Mouse (Mus musculus) layer of hippocampus, postnatal 25 days (tissue): ENCODE measurements around the gene Cfd. TPM values are rescaled to one million over a fixed set of nuclear protein-coding genes. Genes with fewer than 3 reads are reported as not detected.

Experiments
- DNase-seq, 2 experiments: peaks; one replicate each; pipeline ENCODE4 v3.0.0; 2022; ENCODE audit warnings: mixed read lengths in 2 of 2, low spot score in 1 of 2; ENCODE audit errors: extremely low spot score in 1 of 2
- total RNA-seq, 2 experiments: library from RNA; stranded (reverse); gene quantifications; 2 replicates each; pipeline ENCODE4 v1.2.3; 2021

The Cfd gene
- not detected for total RNA-seq

DNA sequence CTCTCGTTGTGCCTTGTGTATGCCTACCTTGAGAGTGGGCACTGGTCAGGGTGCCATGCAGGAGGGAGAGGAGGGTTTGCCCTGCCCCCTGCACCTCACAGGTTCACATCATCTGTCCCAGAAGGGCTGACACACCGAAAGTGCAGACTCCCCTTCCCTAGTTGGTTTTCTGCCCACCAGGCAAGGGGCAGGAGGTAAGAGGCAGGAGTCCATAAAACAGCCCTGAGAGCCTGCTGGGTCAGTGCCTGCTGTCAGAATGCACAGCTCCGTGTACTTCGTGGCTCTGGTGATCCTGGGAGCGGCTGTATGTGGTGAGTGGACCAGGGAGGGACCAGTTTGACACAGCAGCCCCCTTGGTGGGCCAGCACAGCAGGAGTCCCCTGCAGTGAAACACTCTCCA is at the start of gene Cfd:
Cfd (plus strand) TSS at position 184 of the 400 bp plus-strand sequence.
- no peak for DNase-seq

GRCm38 (mm10) chr10:79842322-79842721 is 48.3 kb upstream of the Cfd start:
- no peak for DNase-seq

GRCm38 (mm10) chr10:79843476-79843875 is 47.2 kb upstream of the Cfd start:
- no peak for DNase-seq

DNA sequence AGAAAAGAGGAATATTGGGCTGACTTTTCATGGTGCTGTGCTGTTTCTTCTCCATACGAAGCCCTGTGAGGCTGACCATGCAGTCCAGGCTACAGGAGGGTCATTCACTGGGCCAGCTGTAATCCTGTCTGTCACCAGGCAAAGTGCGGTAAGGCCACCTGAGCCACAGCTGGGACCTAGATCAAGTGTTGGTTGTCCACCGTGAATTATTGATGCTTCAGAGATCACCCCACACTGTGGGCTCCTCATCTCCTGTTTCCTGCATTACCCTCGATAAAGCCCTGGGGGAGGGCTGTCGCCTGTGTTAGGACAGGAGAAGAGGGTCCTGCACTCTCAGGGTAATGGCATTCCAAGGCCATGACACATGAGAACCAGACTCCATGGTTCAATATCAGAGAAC is 44.1 kb upstream of the Cfd start:
- DNase-seq, result no peak

GRCm38 (mm10) chr10:79849941-79850628 is 40.6 kb upstream of the Cfd start:
- DNase-seq, result no peak

GRCm38 (mm10) chr10:79851653-79852052 is 39.0 kb upstream of the Cfd start:
- DNase-seq, result no peak

GRCm38 (mm10) chr10:79852107-79852789 is 38.4 kb upstream of the Cfd start:
- no peak for DNase-seq

GRCm38 (mm10) chr10:79852827-79853226 is 37.8 kb upstream of the Cfd start:
- no peak for DNase-seq

DNA sequence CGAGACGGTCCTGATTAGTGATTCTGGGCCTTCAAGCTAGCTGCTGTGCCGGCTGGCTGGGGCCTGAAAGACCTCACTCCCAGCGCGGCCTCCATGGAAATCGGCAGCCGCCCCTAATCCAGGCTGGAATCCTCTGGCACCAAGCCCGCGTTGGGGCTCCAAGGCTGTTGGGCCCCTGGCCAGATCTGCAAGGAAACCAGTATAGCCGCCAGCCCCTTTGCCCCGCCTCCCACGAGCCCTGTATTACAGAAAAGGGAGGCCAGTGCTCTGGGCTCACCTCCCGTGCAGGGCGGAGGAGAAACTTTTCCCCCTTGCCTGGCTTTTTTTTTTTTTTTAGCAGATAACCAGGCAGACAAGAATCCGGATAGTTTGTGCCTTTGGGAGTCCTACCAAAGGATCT is 37.3 kb upstream of the Cfd start:
- DNase-seq, result peak; percentile 73 to 82

- peak; percentile 91 to 94 for DNase-seq
Observed at GRCm38 (mm10) chr10:79853860-79854795, 36.5 kb upstream of the Cfd start, which contains the start of gene Ptbp1. Ptbp1 (plus strand) TSS chr10:79854427.

DNA sequence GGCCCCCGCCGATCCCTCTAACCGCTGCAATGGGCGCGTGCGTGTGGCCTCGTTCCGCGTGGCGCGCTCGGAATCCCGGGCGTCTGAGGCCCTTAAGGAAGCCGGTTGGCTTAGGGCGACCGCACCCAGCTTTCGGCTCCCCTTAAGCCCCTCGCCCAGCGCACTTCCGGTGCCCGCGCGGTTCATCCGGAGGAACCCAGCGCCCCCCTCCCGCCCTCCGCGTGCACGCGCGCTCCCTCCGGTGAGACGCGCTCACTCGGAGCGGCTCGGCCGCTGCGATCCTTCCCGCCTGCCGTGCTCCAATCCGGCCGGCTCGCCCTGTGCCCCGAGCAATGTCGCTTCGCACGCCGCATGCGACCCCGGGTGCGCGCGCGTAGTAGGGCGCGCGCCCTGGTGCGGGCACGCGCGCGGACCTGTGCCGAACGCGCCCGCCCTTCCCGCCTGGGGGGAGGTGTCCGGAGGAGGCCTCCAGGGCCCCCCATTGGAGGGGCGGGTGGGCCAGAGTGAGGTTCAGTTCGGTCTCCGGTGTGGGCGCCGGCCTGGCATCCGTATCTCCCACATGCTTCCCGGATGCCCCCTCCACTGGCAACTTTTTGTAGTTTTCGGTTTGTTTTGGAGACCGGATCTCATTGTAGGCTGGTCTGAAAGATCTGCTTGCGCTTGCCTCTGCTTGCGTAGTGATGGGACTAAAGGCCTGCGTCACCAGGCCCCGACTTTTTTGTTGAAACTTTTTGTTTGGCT is 35.7 kb upstream of the Cfd start:
- DNase-seq, result no peak

DNA sequence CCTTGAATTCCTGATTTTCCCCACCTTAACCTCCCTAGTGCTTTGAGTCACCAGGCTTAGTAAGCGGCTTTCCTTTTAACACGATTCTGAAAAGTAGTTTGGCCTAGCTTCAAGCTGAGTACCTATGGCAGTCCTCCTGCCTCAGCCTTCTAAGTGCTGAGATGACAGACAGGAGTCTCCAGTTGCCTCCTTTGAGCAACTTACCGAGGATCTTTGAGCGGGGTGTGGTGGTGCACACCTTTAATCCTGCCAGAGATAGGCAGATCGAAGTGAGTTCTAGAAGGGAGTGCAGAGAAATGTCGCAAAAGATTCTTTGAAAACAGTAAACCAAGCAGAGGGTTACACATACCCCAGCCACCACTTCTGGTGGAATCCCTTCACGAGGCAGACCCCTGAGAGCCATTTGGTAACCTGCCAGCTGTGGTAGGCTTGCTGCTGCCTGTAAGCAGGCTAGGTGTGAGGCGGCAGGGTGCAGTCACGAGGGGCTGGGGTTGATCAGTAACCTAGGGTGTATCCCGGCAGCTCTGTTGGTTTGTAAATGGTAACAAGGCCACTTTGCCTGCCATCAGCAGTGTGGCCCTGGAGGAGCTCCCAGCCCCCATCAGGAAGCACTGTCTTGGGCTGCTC is 35.0 kb upstream of the Cfd start:
- DNase-seq, result no peak

DNA sequence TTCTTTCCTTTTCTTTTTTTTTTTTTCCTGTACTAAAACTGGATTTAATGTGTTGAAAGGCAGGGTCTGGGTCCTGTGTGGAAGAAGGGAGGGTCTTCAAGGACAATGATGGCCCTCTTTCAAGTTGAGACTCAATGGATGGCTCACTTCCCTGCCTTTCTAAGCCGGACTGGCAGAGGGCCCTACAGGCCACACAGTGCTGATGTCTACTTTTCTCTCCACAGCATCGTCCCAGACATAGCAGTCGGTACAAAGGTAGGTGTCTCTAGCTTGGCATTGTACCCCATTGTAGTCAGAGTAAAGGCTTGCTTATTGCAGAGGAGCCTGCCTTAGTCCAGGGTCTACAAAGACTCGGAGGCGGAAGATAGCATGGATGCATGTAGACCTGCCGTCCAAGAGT is 34.4 kb upstream of the Cfd start:
- DNase-seq, result no peak

DNA sequence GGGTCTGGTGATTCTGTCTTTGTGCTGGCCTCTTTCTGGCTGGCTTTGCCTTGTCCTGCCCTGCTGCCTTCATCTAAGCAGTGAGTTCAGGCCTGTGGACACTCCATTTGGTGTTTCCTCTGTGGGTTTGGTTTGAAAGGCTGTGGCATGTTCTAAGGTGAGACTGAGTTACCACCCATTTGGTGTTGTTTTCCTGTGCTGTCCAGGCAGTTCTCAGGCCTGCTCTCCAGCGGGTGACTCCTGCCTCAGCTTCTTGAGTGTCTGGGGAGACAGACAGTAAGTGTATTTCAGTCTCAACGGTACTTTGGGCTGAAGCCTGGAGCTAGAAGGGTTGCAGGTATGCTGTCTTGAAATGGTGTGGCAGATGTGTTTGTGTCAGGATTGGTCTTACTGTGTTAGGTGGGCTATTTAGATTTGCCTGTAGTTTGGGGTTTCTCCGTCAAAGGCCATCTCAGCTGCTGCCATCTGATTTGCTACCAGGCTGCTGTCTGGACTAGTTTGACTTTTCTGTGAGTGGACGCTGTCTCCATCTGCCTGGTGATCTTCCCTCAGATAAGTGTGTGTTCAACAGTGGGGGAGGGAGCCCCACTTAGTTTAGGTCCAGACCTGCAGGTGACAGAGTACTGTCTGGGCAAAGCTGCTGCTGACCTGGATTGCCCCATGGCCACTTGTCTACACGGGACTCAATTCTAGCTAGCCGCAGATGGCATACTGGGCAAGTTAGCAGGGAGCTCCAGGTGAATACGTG is 33.8 kb upstream of the Cfd start:
- no peak for DNase-seq

DNA sequence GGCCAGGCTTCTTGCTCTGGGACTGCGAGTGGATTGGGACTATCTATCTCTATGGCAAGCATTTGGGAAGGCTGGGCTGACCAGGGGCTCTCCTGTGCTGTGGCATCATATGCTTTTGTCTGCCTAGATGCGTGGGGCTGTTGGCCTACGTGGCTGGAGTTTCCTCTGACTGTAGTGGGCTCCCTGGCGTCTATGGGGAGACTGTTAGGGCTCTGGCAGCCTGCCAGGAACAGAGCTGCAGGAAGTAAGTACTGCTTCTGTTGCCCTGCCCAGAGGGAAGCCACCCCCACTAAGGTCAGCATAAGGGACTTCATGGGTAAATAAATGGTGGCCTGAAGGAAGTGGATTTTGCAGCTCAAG is 33.2 kb upstream of the Cfd start:
- no peak for DNase-seq

DNA sequence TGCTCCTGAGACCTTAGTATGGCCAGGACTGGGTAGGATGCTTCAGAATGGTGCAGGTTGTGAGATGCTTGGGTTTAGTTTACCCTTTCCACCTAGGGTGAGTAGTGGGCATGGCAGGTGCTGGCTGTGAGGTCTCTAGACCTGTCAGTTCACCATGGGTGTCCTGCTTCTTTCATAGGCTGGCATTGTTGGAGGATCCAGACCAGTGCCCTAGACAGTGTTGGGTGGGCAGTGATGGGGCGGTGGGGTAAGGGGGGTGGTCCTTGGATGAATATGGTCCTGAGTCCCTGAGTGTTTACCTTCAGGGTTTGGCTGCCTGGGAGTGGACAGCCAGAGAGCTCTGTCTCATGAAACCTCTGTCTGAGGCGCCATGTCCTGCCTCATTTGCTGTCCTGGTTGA is 32.8 kb upstream of the Cfd start:
- DNase-seq, result no peak

DNA sequence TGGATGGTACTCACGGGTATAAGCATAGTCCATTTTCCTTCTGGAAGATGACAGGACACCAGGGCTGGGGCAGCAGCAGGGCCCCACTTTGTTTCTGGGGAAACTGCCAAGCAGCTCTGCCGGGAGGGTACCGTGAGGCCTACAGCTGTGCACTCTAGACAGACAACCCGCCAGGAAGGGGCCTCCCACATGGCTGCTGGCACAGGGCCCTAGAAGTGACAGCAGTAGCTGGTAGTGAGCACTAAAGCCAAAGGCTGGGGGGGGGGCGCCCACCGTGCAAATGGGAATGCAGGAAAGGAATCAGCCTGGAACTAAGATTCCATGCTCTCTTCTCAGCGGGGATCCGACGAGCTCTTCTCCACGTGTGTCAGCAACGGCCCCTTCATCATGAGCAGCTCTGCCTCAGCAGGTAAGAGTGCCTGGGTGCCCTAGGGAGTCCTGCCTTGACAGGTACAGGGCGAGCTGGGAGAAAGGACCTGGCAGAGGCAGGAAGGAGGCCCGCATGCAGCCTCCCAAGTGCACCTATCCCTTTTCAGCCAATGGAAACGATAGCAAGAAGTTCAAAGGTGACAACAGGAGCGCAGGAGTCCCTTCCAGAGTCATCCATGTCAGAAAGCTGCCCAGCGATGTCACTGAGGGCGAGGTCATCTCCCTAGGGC is 32.1 kb upstream of the Cfd start:
- peak; percentile 52 to 61 for DNase-seq

GRCm38 (mm10) chr10:79859116-79859515 is 31.5 kb upstream of the Cfd start:
- no peak for DNase-seq
